Mouse (Mus musculus) MN1 (cell line): ENCODE measurements at regions not wholly inside any gene's neighbourhood (a gene's known extent, or its start where the extent isn't known, plus 50 kb on each side); places are given as distances from the start of the nearest gene placed in this dataset.

Experiments
- DNase-seq: peaks from one replicate; pipeline ENCODE4 v3.0.0-alpha.2; 2016; ENCODE audit warnings: low spot score

- peak; percentile 23 for DNase-seq
Observed at GRCm38 (mm10) chrX:11387200-11387940, 59.7 kb downstream of the H2al1j start.

DNA sequence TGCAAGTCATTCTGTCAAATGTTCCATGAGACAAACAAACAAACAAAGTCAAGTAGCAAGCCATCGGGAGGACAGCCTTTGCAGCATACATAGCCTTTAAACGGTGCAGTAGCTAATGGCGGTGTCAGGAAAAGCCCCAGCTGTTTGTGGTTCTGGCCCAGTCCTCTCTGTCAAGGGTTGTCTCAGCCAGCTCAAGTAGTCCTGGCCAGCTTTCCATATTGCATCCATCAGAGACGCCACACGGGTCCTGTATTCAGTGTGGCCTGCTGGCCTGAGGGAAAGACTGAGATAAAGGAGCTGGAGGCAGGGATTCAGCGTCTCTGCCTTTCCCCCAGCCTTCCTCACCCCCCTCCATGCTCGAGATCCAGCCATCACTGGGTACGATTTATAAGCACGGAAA lies 61.2 kb downstream of the H2al1j start:
- no peak for DNase-seq

- no peak for DNase-seq
Observed at GRCm38 (mm10) chrX:11400406-11400805, 72.8 kb downstream of the H2al1j start.

- DNase-seq = no peak
Observed at GRCm38 (mm10) chrX:11404369-11404768, 76.7 kb downstream of the H2al1j start.

DNA sequence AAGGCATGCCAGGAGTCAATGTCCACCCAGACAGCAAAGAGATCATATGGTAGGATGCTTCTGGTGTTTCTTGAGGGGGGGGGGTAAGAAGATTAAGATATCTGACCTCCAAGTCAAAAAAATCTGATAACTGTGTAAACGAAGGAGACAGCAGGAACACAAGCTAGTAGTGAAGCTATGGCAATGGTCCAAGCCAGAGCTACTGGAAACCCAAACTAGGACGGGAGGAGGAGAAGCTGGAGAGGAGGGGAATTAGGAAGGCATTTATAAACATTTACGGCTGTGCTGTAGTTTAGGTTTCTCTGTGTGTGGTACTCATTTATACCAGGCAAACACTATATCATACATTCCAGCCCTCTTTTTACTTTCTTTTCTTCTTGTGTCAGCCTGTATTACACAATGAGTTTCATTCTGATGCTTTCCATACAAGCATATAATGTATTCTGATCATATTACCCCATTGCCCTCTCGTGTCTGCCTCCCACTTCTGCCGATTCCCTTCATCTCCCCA lies 84.7 kb downstream of the H2al1j start:
- no peak for DNase-seq

GRCm38 (mm10) chrX:11415662-11416061 lies 88.0 kb downstream of the H2al1j start:
- no peak for DNase-seq

- DNase-seq = no peak
Observed at GRCm38 (mm10) chrX:11416510-11416909, 88.9 kb downstream of the H2al1j start.

DNA sequence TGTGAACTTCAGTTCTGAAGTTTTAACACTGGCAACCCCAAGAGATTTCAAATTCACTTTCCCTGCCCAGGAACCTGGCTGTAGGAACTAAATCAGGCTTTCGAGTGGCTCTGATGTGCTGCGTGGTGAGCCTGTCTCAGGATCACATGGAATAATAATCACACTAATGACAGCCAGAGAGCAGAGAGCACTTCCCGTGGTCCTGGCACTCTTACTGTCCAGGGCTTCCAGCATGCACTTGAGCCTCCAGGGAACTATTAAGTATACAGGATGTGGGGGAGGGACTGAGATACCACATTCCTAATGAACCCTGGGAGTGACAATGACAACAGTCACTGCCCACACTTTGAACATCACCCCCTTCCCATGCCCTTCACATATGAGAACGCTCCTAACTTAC lies 90.2 kb downstream of the H2al1j start:
- no peak for DNase-seq

DNA sequence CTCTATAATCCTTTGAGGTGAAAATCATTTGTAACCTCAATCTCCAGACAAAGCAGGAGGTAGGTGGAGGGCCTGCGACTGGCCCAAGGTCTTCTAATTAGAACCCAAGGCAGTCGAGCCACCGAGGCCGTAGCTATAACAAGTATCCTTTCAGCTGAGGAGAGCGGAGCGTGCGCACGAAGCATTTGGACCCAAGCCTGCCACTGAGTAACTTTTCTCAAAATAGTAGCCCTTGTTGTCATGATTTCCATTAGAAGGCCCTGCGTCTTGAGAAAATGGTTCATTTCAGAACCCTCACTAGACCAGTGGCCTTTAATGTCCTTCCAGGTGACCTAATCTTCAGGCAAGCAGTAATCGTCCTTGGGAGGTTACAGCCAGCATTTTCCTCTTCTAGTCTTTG lies 90.6 kb downstream of the H2al1j start:
- no peak for DNase-seq

DNA sequence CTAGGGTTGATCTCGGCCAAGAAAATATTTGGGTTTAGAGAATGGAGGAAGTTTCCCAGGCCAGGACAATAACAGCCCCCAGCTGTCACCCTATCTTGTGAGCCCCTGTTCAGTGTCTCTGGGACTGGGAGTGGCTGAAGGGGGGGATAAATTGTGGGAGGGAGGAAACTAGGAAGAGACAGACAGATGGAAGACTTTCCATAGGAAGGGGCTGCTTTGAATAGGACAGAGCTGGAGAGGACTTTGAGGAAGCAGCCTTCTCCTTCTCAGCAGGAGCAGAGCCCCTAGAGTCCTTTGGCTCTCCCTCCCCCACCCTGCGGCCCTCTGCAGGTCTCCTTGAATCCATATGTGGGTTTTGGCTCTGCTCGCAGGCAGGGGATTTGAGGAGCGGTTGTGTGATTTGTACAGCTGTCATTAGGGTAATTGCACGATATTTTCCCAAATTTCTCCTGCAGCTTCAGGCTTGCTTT lies 91.6 kb downstream of the H2al1j start:
- DNase-seq = no peak

GRCm38 (mm10) chrX:11432403-11433004 lies 104.9 kb downstream of the H2al1j start:
- DNase-seq = no peak

DNA sequence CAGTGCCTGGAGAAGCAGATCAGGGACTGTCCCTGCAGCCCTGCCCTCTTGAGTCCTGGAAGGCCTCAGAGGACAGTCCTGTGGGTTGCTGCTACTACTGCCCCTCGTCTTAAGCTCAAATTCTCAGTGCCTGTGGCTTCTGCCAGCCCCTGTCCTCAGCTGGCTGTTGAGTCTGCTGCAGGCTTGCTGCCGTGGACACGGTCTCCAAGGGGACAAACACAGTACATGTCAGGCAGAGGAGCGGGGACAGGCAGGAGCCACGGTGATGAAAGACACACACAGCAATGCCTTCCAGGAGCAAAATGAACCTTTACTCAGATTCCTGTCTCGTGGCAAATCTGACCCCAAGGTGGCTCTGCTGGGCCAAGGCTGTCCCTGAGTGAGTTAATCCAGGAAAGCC lies 107.7 kb downstream of the H2al1j start:
- no peak for DNase-seq

DNA sequence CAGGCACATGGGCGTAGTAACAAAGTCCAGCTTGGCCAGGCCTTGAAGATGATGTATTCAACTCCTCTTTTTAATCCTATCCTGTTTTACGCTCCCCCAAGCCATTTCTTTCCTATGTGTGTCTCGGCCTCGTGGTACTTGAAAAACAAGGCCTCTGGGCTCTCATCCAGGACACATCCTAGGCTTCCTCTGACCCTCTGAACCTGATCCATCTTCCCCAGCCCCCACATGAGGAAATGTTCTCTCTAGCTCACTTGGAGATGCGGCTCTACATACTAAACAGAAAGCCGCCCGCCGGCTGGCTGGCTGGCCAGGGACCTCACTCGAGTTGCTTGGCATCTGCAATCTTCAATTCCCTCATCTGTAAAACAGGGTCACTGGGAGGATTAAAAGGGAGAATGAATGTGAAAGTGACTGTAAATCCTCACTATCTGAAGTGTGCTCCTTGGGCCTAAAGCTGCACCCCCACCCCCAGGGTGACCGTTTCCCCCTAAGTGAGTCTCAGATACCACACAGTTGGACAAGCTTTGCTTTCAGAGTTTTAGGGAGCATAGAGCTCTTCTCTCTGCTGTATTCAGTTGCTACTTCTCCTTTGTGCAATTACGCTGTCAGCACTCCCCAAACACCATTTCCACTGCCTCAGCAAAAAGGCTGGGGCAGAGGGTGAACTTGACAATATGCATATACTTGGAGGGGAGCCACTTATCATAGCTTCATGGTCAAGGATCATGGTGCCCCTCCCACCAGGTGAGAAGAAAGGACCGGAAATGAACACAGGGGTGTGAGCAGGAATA lies 109.7 kb downstream of the H2al1j start:
- DNase-seq = no peak

- DNase-seq = no peak
Observed at GRCm38 (mm10) chrX:11443543-11443942, 115.9 kb downstream of the H2al1j start.

GRCm38 (mm10) chrX:11444261-11444725 lies 116.7 kb downstream of the H2al1j start:
- no peak for DNase-seq

DNA sequence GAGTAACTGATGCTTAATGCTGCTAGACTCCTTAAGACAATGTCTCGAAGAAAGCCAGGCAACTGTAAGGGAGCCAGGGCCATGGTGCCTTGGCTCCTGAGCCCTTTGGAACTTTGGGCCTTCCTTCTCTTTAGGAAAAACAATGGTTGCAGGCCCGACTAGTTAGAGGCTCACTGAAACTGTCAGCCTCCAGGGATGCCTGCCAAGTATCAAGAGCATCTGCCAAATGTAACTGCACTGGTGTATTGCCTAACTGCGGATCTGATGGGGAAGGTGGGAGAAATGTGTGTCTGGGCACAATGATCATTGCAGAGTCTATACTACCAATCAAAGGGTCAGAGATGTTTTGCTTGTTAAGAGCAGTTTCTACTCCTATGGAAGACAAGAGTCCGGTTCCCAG lies 121.1 kb downstream of the H2al1j start:
- peak; percentile 11 for DNase-seq

DNA sequence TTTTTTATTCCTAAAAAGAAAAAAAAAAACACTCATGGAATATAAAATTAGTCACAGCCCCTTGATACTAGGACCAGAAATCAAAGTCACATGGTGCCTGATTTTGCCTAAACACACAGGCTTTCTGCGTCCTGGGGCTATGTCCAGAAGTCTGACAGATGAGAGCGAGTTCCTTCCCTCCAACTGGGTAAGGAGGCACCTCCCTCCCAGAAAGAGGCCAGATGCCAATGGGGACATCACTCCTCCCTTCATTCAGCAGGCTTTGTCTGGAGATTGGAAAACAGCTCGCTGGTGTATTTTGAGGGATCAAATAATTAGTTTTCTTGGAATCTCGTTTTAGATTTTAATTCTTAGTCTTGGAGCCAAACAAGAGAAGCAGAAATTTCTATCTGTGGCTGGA lies 130.9 kb downstream of the H2al1j start:
- DNase-seq = no peak

DNA sequence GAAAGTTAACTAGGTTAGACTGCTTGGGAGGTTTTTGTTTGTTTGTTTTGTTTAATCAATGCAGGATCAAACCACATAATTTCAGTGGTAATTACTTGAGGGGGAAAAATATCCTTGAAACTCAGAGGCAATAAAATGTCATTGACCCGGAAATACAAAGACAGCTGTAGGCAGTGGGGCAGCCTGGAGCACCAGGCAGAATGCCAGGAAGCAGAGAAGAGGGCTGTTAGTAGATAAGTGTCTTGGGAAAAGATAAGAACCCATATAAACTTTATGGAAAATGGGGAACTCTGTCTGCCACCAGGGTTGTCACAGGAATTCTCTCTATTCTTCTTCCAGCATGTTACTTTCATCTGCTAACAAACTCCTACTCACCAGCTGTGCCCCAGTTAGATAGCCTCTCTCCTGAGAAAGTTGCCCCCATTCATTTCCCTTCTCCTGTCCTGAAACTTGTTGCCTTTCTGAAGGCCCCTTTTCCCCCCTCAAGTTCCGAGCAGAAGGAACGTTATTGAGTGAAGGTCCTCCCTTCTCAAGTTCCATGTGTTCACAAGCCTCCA lies 136.4 kb downstream of the H2al1j start:
- DNase-seq = no peak

- no peak for DNase-seq
Observed at GRCm38 (mm10) chrX:11466191-11466590, 138.6 kb downstream of the H2al1j start.

DNA sequence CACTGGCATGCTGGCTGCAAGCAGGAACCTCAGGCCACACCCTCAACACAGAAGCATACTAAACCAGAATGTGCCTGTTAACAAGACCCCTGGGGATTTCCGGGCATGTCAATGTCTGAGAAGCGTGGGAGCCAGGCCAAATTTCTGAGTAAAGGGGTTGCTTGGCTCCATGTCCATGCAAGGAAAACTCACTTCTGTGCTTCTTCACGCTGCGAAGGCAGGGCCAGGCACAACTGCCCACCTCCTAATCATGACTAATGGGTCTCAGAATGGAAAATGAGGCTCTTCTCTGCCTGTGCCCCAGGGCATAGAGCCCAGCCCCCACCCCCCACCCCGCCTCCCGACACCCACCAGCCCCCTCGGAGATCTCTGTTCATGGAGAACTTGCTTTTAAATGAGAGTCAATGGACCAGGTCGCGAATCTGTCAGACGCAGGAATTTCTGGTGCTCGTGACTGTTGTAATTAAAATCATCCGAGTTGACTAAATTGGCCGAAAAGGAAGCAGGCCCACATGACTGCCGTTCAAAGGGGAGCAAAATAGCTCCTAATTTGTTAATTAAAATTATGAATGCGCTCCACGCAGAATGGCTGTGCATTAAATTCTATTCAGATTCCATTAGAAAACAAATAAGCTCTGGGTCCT lies 152.2 kb downstream of the H2al1j start:
- peak; percentile 56 for DNase-seq

GRCm38 (mm10) chrX:11482141-11482540 lies 154.5 kb downstream of the H2al1j start:
- no peak for DNase-seq

- DNase-seq = no peak
Observed at GRCm38 (mm10) chrX:11486588-11486987, 159.0 kb downstream of the H2al1j start.
